Mouse (Mus musculus) ES-E14 (cell line): ENCODE measurements around the gene Prrxl1. TPM values are rescaled to one million over a fixed set of nuclear protein-coding genes. Genes with fewer than 3 reads are reported as not detected.

Experiments
- DNase-seq: peaks from one replicate; pipeline ENCODE4 v3.0.0-alpha.2; 2013; ENCODE audit warnings: low read depth, low spot score
- H3K27ac ChIP-seq: 2 replicates; pipeline ENCODE4 v1.5.1; 2012; ENCODE audit warnings: low read depth, mild to moderate bottlenecking, low read length, moderate library complexity, mixed read lengths; ENCODE audit not compliant: poor library complexity, insufficient read depth, severe bottlenecking
- H3K36me3 ChIP-seq: 2 replicates; pipeline ENCODE4 v1.6.1; 2012; ENCODE audit warnings: mild to moderate bottlenecking, low read length, moderate library complexity, mixed read lengths; ENCODE audit not compliant: control insufficient read depth, poor library complexity, insufficient read depth, severe bottlenecking
- H3K4me1 ChIP-seq, 2 experiments: fragments of 150-350 bp in 1 of 2; sonication (generic) in 1 of 2; 2 replicates each; pipeline ENCODE4 v1.6.1; 2012; ENCODE audit warnings: low read length in 2 of 2, mild to moderate bottlenecking in 1 of 2, mixed read lengths in 1 of 2; ENCODE audit not compliant: control insufficient read depth in 2 of 2, insufficient read depth in 2 of 2, poor library complexity in 1 of 2
- H3K4me3 ChIP-seq, 2 experiments: fragments of 150-350 bp in 1 of 2; sonication (generic) in 1 of 2; 2 replicates each; pipeline ENCODE4 v1.5.1; 2012; ENCODE audit warnings: low read length in 2 of 2, low read depth in 1 of 2, mild to moderate bottlenecking in 1 of 2, mixed read lengths in 1 of 2; ENCODE audit not compliant: insufficient read depth in 1 of 2, poor library complexity in 1 of 2, severe bottlenecking in 1 of 2
- H3K9ac ChIP-seq: 2 replicates; pipeline ENCODE4 v1.6.1; 2012; ENCODE audit warnings: low read depth, mild to moderate bottlenecking, low read length, mixed read lengths; ENCODE audit not compliant: poor library complexity, insufficient read depth, severe bottlenecking
- H3K9me3 ChIP-seq: fragments of 150-350 bp; sonication (generic); 2 replicates; pipeline ENCODE4 v1.6.1; 2012; ENCODE audit warnings: low read depth, mild to moderate bottlenecking, low read length; ENCODE audit not compliant: control insufficient read depth, insufficient read depth
- CHD2 ChIP-seq: IDR thresholded peaks from 2 replicates; pipeline ENCODE4 v1.6.1; 2014; ENCODE audit warnings: mild to moderate bottlenecking, low read depth, low read length, inconsistent platforms
- HCFC1 ChIP-seq: IDR thresholded peaks from 2 replicates; pipeline ENCODE4 v1.6.1; 2012; ENCODE audit warnings: low read length, inconsistent platforms, borderline replicate concordance; ENCODE audit not compliant: insufficient read depth
- MAFK ChIP-seq: IDR thresholded peaks from 2 replicates; pipeline ENCODE4 v1.6.1; 2014; ENCODE audit warnings: mild to moderate bottlenecking, low read depth, low read length, inconsistent platforms; ENCODE audit not compliant: insufficient read depth
- ZC3H11A ChIP-seq: IDR thresholded peaks from 2 replicates; pipeline ENCODE4 v1.6.1; 2012; ENCODE audit warnings: low read depth, mild to moderate bottlenecking, inconsistent platforms, low read length, borderline replicate concordance
- ZNF384 ChIP-seq: IDR thresholded peaks from 2 replicates; pipeline ENCODE4 v1.6.1; 2012; ENCODE audit warnings: low read depth, low read length, inconsistent platforms
- in situ Hi-C, 2 experiments: fragments of 600-800 bp; cut with MboI; formaldehyde crosslinking; loops; one replicate each; pipeline ENCODE4 v1.15.1; 2025; ENCODE audit warnings: low sequenced_read_pairs in 2 of 2, inconsistent platforms in 1 of 2; ENCODE audit not compliant: unreplicated experiment in 2 of 2
- total RNA-seq: library from RNA; depleted of rRNA; stranded (reverse); fragments of 300-350 nt; gene quantifications from 2 replicates; pipeline ENCODE4 v1.2.3, GENCODE M21; 2012

Prrxl1 gene
- total RNA-seq, 1 experiment = 0.09 TPM

GRCm38 (mm10) chr14:32624245-32624644 lies 25.0 kb downstream of the Prrxl1 start:
- TF ChIP-seq HCFC1 (no peak), ZNF384 (no peak)
- Histone ChIP-seq H3K9me3 (no peaks in the 10 kb centered on the region), H3K27ac (no peak overlapping the region), H3K36me3 (no peaks in the 10 kb centered on the region), H3K4me1 (0 out of 4 replicates have a peak, but pooled peaks cover 0 to 3% of the 10 kb centered on the region in 2 experiments), H3K9ac (no peak overlapping the region), H3K4me3 (no peak overlapping the region)
- in situ Hi-C loops = no loop called here
- no peak for DNase-seq

GRCm38 (mm10) chr14:32624811-32625210 lies 25.6 kb downstream of the Prrxl1 start:
- no peaks in the 10 kb centered on the region for H3K9me3 ChIP-seq
- H3K4me3 ChIP-seq = no peak overlapping the region
- no peak overlapping the region for H3K9ac ChIP-seq
- H3K4me1 ChIP-seq = 0 out of 4 replicates have a peak, but pooled peaks cover 0 to 3% of the 10 kb centered on the region in 2 experiments
- no peaks in the 10 kb centered on the region for H3K36me3 ChIP-seq
- DNase-seq = no peak
- in situ Hi-C loops = no loop called here
- H3K27ac ChIP-seq = no peak overlapping the region
- TF ChIP-seq ZC3H11A = no peak
- no peak for TF ChIP-seq HCFC1
- TF ChIP-seq MAFK = no peak
- TF ChIP-seq ZNF384 = no peak
- TF ChIP-seq CHD2 = no peak

GRCm38 (mm10) chr14:32627271-32627670 lies 28.1 kb downstream of the Prrxl1 start:
- Histone ChIP-seq H3K9ac (no peak overlapping the region), H3K4me3 (no peak overlapping the region), H3K4me1 (0 out of 4 replicates have a peak, but pooled peaks cover 0 to 3% of the 10 kb centered on the region in 2 experiments), H3K36me3 (no peaks in the 10 kb centered on the region), H3K9me3 (no peaks in the 10 kb centered on the region), H3K27ac (no peak overlapping the region)
- TF ChIP-seq ZC3H11A (no peak), ZNF384 (no peak), MAFK (no peak), CHD2 (no peak), HCFC1 (no peak)
- no peak for DNase-seq
- in situ Hi-C loops = no loop called here

- no peak for TF ChIP-seq HCFC1
- no peak for TF ChIP-seq ZNF384
- 0 out of 2 replicates have a peak, but pooled peaks have one; percentile 5 for TF ChIP-seq ZC3H11A
- no peak for TF ChIP-seq CHD2
- Histone ChIP-seq H3K27ac (no peak overlapping the region), H3K9ac (peak overlapping the region; percentile 80)
These were observed 29.4 kb downstream of the Prrxl1 start for GRCm38 (mm10) chr14:32628584-32628983.

GRCm38 (mm10) chr14:32632908-32633600 lies 33.8 kb downstream of the Prrxl1 start:
- H3K27ac ChIP-seq = no peak overlapping the region
- H3K9me3 ChIP-seq = no peaks in the 10 kb centered on the region
- no peak for DNase-seq
- no peak overlapping the region for H3K9ac ChIP-seq
- no peaks in the 10 kb centered on the region for H3K36me3 ChIP-seq
- TF ChIP-seq ZNF384 (no peak), ZC3H11A (no peak), HCFC1 (no peak), MAFK (no peak), CHD2 (no peak)
- H3K4me3 ChIP-seq = no peak overlapping the region
- H3K4me1 ChIP-seq = peaks cover 3% of the 10 kb centered on the region in 2 experiments; a peak in 2 of 4 replicates
- in situ Hi-C loops = no loop called here

More at GRCm38 (mm10) chr14:32628584-32628983, 29.4 kb downstream of the Prrxl1 start:
- Histone ChIP-seq H3K4me3 (peak overlapping the region; percentile 62 to 77), H3K9me3 (no peaks in the 10 kb centered on the region), H3K36me3 (no peaks in the 10 kb centered on the region), H3K4me1 (0 out of 4 replicates have a peak, but pooled peaks cover 0 to 3% of the 10 kb centered on the region in 2 experiments)
- in situ Hi-C loops = no loop called here
- DNase-seq = no peak
